Mouse (Mus musculus) mature B cell (primary cell): ENCODE data around the gene Gm49027.
"Not testable (repeated sequence)": the region's sequence is repeated elsewhere in the genome, so short reads cannot be mapped to it uniquely, and the experiment has no call there.

Experiments used
- in situ Hi-C: fragments of 300-500 bp; cut with MboI; formaldehyde crosslinking; loops from 2 replicates; pipeline ENCODE4 v1.14.3; 2019

The Gm49027 gene

GRCm38 (mm10) chr5:123525281-123525680 lies at the start of gene Gm49027:
TSS of gene Gm49027 (minus strand) at chr5:123525488.
- in situ Hi-C loops, result no loop called here

GRCm38 (mm10) chr5:123573362-123573761 lies 48.1 kb upstream of the Gm49027 start:
- in situ Hi-C loops, result no loop called here

GRCm38 (mm10) chr5:123572357-123573186 lies 47.3 kb upstream of the Gm49027 start, which contains the start of gene Vps33a:
TSS of gene Vps33a (minus strand) at chr5:123573038.
- in situ Hi-C loops, result no loop called here

GRCm38 (mm10) chr5:123561128-123561527 lies 35.8 kb upstream of the Gm49027 start:
- in situ Hi-C loops, result no loop called here

GRCm38 (mm10) chr5:123559588-123559987 lies 34.3 kb upstream of the Gm49027 start:
- in situ Hi-C loops, result no loop called here

GRCm38 (mm10) chr5:123556451-123556850 lies 31.2 kb upstream of the Gm49027 start:
- in situ Hi-C loops, result no loop called here

GRCm38 (mm10) chr5:123555693-123556092 lies 30.4 kb upstream of the Gm49027 start:
- in situ Hi-C loops, result no loop called here

- in situ Hi-C loops, result no loop called here
Measured at GRCm38 (mm10) chr5:123533801-123534200, 8.5 kb upstream of the Gm49027 start.

- in situ Hi-C loops, result no loop called here
Measured at GRCm38 (mm10) chr5:123530056-123530455, 4.8 kb upstream of the Gm49027 start.

GRCm38 (mm10) chr5:123528641-123529040 lies 3.4 kb upstream of the Gm49027 start:
- in situ Hi-C loops, result no loop called here

GRCm38 (mm10) chr5:123525916-123526495 lies 718 bp upstream of the Gm49027 start:
- in situ Hi-C loops, result no loop called here

GRCm38 (mm10) chr5:123524393-123524750 lies 916 bp downstream of the Gm49027 start:
- in situ Hi-C loops, result no loop called here

- in situ Hi-C loops, result no loop called here
Measured at GRCm38 (mm10) chr5:123523692-123524392, 1.4 kb downstream of the Gm49027 start, which contains the start of gene Diablo. TSS of gene Diablo (minus strand) at chr5:123524176.

- in situ Hi-C loops, result no loop called here
Measured at GRCm38 (mm10) chr5:123522166-123522565, 3.1 kb downstream of the Gm49027 start.

- in situ Hi-C loops, result no loop called here
Measured at GRCm38 (mm10) chr5:123521621-123522020, 3.7 kb downstream of the Gm49027 start.

- in situ Hi-C loops, result no loop called here
Measured at GRCm38 (mm10) chr5:123520666-123521065, 4.6 kb downstream of the Gm49027 start.

- in situ Hi-C loops, result no loop called here
Measured at GRCm38 (mm10) chr5:123514871-123515270, 10.4 kb downstream of the Gm49027 start.

- in situ Hi-C loops, result no loop called here
Measured at GRCm38 (mm10) chr5:123512102-123512501, 13.2 kb downstream of the Gm49027 start.

GRCm38 (mm10) chr5:123511426-123511825 lies 13.9 kb downstream of the Gm49027 start:
- in situ Hi-C loops, result not testable (repeated sequence)

GRCm38 (mm10) chr5:123510160-123510559 lies 15.1 kb downstream of the Gm49027 start, which contains the start of gene B3gnt4:
TSS of gene B3gnt4 (plus strand) at chr5:123510460.
- in situ Hi-C loops, result no loop called here

GRCm38 (mm10) chr5:123508921-123509320 lies 16.4 kb downstream of the Gm49027 start:
- in situ Hi-C loops, result loop anchor here (10.0 kb wide), 1 partner anchor 134 kb away; no protein-coding TSS in a partner anchor
